Mouse (Mus musculus) midbrain, embryonic 11.5 days (tissue): ENCODE data around the gene Serpine1. TPM values are rescaled to one million over a fixed set of nuclear protein-coding genes. Genes with fewer than 3 reads are reported as not detected.

Experiments used
- ATAC-seq: fragments of 200-750 bp; cut with Nextera tagmentation; 2 replicates; pipeline ENCODE4 v1.8.0; 2017; ENCODE audit warnings: moderate TSS enrichment, moderate library complexity; ENCODE audit not compliant: low FRiP score
- DNase-seq: peaks from one replicate; pipeline ENCODE4 v3.0.0; 2015; ENCODE audit warnings: low spot score; ENCODE audit errors: missing footprints
- H3K27ac ChIP-seq: fragments of 300-500 bp; sonication (generic); 2 replicates; pipeline ENCODE4 v1.5.1; 2014; ENCODE audit warnings: low read depth, low read length
- H3K27me3 ChIP-seq: fragments of 300-500 bp; sonication (generic); 2 replicates; pipeline ENCODE4 v1.6.1; 2014; ENCODE audit warnings: mild to moderate bottlenecking, low read length, moderate library complexity, mixed read lengths; ENCODE audit not compliant: control insufficient read depth, insufficient read depth
- H3K36me3 ChIP-seq: fragments of 300-500 bp; sonication (generic); 2 replicates; pipeline ENCODE4 v1.6.1; 2014; ENCODE audit warnings: mild to moderate bottlenecking, low read length, moderate library complexity, mixed read lengths; ENCODE audit not compliant: control insufficient read depth, insufficient read depth
- H3K4me1 ChIP-seq: fragments of 300-500 bp; sonication (generic); 2 replicates; pipeline ENCODE4 v1.6.1; 2014; ENCODE audit warnings: low read length; ENCODE audit not compliant: control insufficient read depth, insufficient read depth
- H3K4me2 ChIP-seq: fragments of 300-500 bp; sonication (generic); 2 replicates; pipeline ENCODE4 v1.6.1; 2014; ENCODE audit warnings: mild to moderate bottlenecking, moderate library complexity
- H3K4me3 ChIP-seq: fragments of 300-500 bp; sonication (generic); 2 replicates; pipeline ENCODE4 v1.5.1; 2014; ENCODE audit warnings: low read depth, low read length
- H3K9ac ChIP-seq: fragments of 300-500 bp; sonication (generic); 2 replicates; pipeline ENCODE4 v1.6.1; 2014; ENCODE audit warnings: low read length
- H3K9me3 ChIP-seq: fragments of 300-500 bp; sonication (generic); 2 replicates; pipeline ENCODE4 v1.6.1; 2016; ENCODE audit warnings: low read length; ENCODE audit not compliant: control insufficient read depth
- WGBS: fragments of 180-500 bp; shearing (Covaris S2); extraction: QIAGEN DNeasy Blood & Tissue Kit; methylation state at CpG from one replicate; pipeline ENCODE4 v1.1.7; 2014; 5-methylcytosine and 5-hydroxymethylcytosine counted together
- polyA plus RNA-seq: library from polyadenylated mRNA; unstranded; fragments of >200 nt; fragmentation: Nextera tagmentation; extraction: Ambion mirVana; gene quantifications from 2 replicates; pipeline ENCODE4 v1.2.1, GENCODE M21; 2014

Serpine1 gene
- polyA plus RNA-seq, 1 experiment from 2014 or later = not detected

- Histone ChIP-seq H3K27ac (no peak overlapping the region), H3K9ac (no peak overlapping the region), H3K9me3 (no peaks in the 10 kb centered on the region), H3K4me1 (no peaks in the 10 kb centered on the region), H3K36me3 (no peaks in the 10 kb centered on the region), H3K4me3 (no peak overlapping the region), H3K27me3 (no peaks in the 10 kb centered on the region), H3K4me2 (no peak overlapping the region)
- 95% methylated on average over 12 of the region's 12 CpGs for WGBS
- DNase-seq (peak; percentile 28), ATAC-seq (no peak)
Measured at GRCm38 (mm10) chr5:137110863-137111262, 38.8 kb upstream of the Serpine1 start.

- ATAC-seq = no peak
- no peaks in the 10 kb centered on the region for H3K4me1 ChIP-seq
- no peaks in the 10 kb centered on the region for H3K9me3 ChIP-seq
- H3K27ac ChIP-seq = no peak overlapping the region
- no peak overlapping the region for H3K4me2 ChIP-seq
- H3K27me3 ChIP-seq = no peaks in the 10 kb centered on the region
- H3K36me3 ChIP-seq = no peaks in the 10 kb centered on the region
- H3K9ac ChIP-seq = no peak overlapping the region
- WGBS = 61% methylated on average over 25 of the region's 25 CpGs
- no peak overlapping the region for H3K4me3 ChIP-seq
- DNase-seq = no peak
Measured at GRCm38 (mm10) chr5:137109941-137110593, 38.0 kb upstream of the Serpine1 start.

DNA sequence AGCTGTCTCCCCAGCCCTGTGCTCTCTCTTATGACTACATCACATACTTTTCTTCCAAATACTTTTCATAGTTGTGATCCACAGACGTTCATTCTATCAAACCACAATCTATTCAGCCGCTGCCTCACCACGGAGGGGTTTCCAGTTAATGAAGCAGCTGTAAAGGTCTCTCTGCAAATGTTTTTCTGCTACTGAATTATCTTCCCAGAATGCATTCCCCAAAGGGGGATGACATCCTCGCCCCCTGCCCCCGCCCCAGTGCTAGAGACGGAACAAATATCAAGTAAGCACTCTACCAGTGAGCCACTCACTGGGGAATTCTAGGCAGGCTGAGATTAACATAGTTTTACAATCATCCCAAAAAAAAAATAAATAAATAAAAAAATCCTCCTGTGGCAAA lies 36.0 kb upstream of the Serpine1 start:
- WGBS = 78% methylated on average over 6 of the region's 6 CpGs
- DNase-seq = no peak
- Histone ChIP-seq H3K4me2 (no peak overlapping the region), H3K4me1 (no peaks in the 10 kb centered on the region), H3K27ac (no peak overlapping the region), H3K9ac (no peak overlapping the region), H3K9me3 (no peaks in the 10 kb centered on the region), H3K27me3 (no peaks in the 10 kb centered on the region), H3K36me3 (no peaks in the 10 kb centered on the region), H3K4me3 (no peak overlapping the region)
- ATAC-seq = no peak

GRCm38 (mm10) chr5:137107670-137108069 lies 35.6 kb upstream of the Serpine1 start:
- WGBS = 86% methylated on average over 8 of the region's 8 CpGs
- Histone ChIP-seq H3K27me3 (no peaks in the 10 kb centered on the region), H3K9ac (no peak overlapping the region), H3K4me1 (no peaks in the 10 kb centered on the region), H3K4me2 (no peak overlapping the region), H3K36me3 (no peaks in the 10 kb centered on the region), H3K4me3 (no peak overlapping the region), H3K9me3 (no peaks in the 10 kb centered on the region), H3K27ac (no peak overlapping the region)
- no peak for ATAC-seq
- peak; percentile 72 for DNase-seq

DNA sequence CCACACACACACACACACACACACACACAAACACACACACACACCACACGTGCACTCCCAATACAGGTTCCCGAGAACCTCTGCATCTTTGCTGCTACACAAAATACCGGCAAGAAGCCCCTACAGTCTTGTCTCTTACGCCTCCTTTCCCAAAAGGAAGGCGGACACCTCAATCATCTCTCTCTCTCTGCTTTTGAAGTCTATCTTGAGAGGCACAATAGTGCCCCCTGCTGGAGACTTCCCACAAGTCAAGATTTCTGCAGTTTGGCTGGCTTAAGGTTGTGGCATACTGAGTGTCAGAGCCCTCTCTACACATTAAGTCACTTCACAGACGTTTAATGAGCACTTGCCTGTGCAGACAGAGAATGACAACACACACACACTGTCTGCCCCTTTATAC lies 35.0 kb upstream of the Serpine1 start:
- Histone ChIP-seq H3K36me3 (no peaks in the 10 kb centered on the region), H3K27me3 (no peaks in the 10 kb centered on the region), H3K9me3 (no peaks in the 10 kb centered on the region), H3K27ac (no peak overlapping the region), H3K4me2 (no peak overlapping the region), H3K4me1 (no peaks in the 10 kb centered on the region), H3K4me3 (no peak overlapping the region), H3K9ac (no peak overlapping the region)
- DNase-seq (peak; percentile 97), ATAC-seq (0 out of 2 replicates have a peak, but pooled peaks have one; percentile 38)
- WGBS = 8% methylated on average over 6 of the region's 6 CpGs

DNA sequence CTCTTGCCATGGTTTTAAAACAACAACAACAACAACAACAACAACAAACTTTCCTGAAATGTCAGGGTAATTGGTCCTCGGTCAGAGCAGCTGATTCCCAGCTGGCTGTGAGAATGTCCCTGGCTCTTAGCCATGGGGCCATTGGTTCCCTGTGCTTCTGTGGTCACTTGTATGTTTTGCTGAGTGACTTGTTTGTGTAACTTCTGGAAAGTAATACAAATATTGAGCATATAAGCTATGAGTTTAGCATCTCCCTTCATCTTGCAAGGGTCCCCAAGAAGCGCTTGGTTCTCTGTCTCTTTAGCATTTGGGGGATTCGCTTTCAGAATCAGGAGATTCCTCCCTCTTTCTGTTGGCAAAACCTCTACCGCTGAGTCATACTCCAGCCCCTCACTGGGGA lies 34.4 kb upstream of the Serpine1 start:
- Histone ChIP-seq H3K27me3 (no peaks in the 10 kb centered on the region), H3K4me2 (no peak overlapping the region), H3K4me3 (no peak overlapping the region), H3K27ac (no peak overlapping the region), H3K9ac (no peak overlapping the region), H3K36me3 (no peaks in the 10 kb centered on the region), H3K9me3 (no peaks in the 10 kb centered on the region), H3K4me1 (no peaks in the 10 kb centered on the region)
- ATAC-seq = no peak
- DNase-seq = peak; percentile 72
- WGBS = 86% methylated on average over 4 of the region's 4 CpGs

GRCm38 (mm10) chr5:137103969-137104368 lies 31.9 kb upstream of the Serpine1 start:
- H3K9ac ChIP-seq = no peak overlapping the region
- H3K4me2 ChIP-seq = no peak overlapping the region
- H3K9me3 ChIP-seq = no peaks in the 10 kb centered on the region
- no peak overlapping the region for H3K4me3 ChIP-seq
- DNase-seq = peak; percentile 31
- no peaks in the 10 kb centered on the region for H3K4me1 ChIP-seq
- no peak for ATAC-seq
- H3K36me3 ChIP-seq = no peaks in the 10 kb centered on the region
- no peaks in the 10 kb centered on the region for H3K27me3 ChIP-seq
- WGBS = 90% methylated on average over 2 of the region's 2 CpGs
- no peak overlapping the region for H3K27ac ChIP-seq

- DNase-seq (peak; percentile 47), ATAC-seq (no peak)
- Histone ChIP-seq H3K27me3 (no peaks in the 10 kb centered on the region), H3K9me3 (no peaks in the 10 kb centered on the region), H3K9ac (no peak overlapping the region), H3K4me1 (no peaks in the 10 kb centered on the region), H3K27ac (no peak overlapping the region), H3K36me3 (no peaks in the 10 kb centered on the region), H3K4me2 (no peak overlapping the region), H3K4me3 (no peak overlapping the region)
- WGBS = 65% methylated on average over 28 of the region's 28 CpGs
Measured at GRCm38 (mm10) chr5:137102575-137103522, 30.8 kb upstream of the Serpine1 start.

DNA sequence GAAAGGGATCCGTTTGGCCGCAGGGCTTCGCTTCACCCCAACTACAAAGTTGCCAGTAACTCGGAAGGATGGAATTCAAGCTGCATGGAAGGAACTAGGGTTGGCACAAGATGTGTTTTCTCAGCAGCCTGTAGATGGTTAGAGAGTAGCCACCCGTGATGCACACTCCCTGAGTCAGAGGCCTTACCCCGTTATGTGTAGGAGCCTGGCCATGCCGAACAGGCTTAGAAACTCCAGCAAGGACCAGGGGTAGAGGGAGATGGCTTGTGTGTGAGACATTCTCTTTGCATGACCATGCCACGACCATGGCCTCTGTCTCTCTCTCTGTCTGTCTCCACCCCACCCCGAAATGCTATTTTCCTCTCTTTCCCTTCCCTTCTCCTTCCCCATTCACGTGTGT lies 30.0 kb upstream of the Serpine1 start:
- DNase-seq = peak; percentile 56
- no peak overlapping the region for H3K27ac ChIP-seq

More for the DNA sequence above, 30.0 kb upstream of the Serpine1 start:
- no peak for ATAC-seq
- Histone ChIP-seq H3K9ac (no peak overlapping the region), H3K27me3 (no peaks in the 10 kb centered on the region), H3K4me3 (no peak overlapping the region), H3K4me2 (no peak overlapping the region), H3K36me3 (no peaks in the 10 kb centered on the region), H3K9me3 (no peaks in the 10 kb centered on the region), H3K4me1 (no peaks in the 10 kb centered on the region)
- WGBS = 75% methylated on average over 10 of the region's 10 CpGs
